Mouse (Mus musculus): ENCODE data around the gene Ldha.
A peak's percentile ranks its signal among the peaks of the same experiment; 100 is the strongest.

The Ldha gene

DNA sequence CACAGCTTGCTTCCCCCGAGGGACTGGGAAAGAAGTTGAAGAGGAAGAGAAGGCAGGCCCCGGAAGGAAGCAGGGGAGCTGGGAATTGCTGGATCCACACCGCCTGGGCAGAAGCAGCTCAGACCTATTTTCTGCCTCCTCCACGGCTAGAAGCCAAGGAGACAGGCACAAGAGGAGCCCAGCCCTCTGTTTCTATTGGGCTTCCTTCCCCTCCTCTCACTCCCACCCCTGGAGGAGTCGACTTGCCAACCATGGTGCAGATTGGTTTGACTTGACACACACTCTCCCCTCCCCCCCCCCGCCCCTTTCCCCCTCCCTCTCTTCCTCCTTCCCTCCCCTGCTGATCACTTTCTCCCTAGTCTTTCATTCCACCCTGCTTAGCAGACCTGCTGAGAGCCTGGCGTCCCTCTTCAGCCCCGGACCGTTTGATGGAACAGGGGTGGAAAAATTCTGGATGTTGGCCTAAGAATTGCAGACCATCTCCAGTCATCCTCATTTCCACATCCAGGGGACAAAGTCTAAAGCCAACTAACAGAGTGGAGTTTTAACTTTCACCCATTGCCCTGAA lies 3.1 kb upstream of the Ldha start:
- peak; percentile 75 for DNase-seq (ENCODE audit: low read depth, low spot score)

DNA sequence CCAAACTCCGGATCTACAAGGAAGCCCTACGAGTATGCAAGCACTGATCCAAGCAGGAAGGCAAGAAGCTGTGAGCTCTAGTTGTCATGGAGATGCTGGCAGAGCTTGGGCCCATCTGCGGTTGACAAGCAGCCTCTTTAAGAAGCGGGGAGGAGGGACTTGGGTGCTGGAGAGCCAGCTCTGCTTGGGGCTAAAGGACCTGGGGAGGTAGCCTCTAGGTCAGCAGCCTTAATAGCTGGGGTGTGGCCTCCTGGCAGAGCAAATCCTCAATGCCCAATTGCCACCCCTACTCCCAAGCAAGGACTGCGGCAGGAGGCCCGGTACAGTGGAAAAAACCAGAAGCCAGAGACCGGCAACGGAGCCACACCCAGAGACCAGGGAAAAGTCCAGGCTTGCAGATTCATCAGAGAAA lies 2.4 kb upstream of the Ldha start:
- peak; percentile 77 for DNase-seq (ENCODE audit: low read depth, low spot score)

GRCm38 (mm10) chr7:46839446-46839845 lies 1.8 kb upstream of the Ldha start:
- DNase-seq (ENCODE audit: low read depth, low spot score): peak; percentile 77

DNA sequence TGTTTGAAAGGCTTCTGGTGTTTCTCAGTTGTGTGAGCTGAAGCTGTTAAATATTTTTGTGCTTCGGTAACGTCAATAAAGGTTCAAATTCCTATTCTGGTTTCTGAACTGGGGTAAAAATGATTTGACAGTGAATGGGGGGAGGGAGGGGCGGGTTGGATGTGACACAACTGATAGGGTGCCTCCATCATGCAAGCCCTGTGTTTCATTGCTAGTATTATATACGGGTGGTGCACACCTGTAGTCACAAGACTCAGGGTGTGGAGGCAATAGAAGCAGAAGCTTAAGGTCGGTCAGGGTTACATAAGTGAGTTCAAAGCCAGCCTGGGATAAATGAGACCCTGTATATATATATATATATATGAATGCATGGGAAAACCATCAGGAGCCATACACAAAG lies 1.4 kb upstream of the Ldha start:
- DNase-seq (ENCODE audit: low read depth, low spot score): no peak

DNA sequence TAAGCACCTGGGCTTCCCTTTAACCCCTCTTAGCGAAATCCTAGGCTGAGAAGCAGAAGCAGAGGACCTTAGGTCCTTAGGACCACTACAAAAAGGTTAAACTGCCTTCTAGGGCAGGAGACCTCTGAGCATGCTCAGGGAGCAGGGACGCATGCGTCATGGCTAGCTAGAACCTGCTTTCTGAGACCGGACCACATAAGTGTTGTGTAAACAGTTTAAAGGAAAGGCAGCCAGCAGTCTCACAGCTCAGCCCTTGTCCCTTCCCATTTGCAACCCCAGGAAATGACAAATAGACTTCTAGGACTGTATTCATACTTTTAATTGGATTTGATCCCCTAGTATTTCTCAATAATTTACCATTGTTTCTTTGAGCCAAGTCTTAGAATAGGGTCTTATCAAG lies 949 bp upstream of the Ldha start:
- DNase-seq (ENCODE audit: low read depth, low spot score): no peak

GRCm38 (mm10) chr7:46842278-46842677 lies 1.0 kb downstream of the Ldha start:
- no peak for DNase-seq (ENCODE audit: low read depth, low spot score)

- DNase-seq (ENCODE audit: low read depth, low spot score): no peak
Measured at GRCm38 (mm10) chr7:46843576-46843975, 2.3 kb downstream of the Ldha start.

DNA sequence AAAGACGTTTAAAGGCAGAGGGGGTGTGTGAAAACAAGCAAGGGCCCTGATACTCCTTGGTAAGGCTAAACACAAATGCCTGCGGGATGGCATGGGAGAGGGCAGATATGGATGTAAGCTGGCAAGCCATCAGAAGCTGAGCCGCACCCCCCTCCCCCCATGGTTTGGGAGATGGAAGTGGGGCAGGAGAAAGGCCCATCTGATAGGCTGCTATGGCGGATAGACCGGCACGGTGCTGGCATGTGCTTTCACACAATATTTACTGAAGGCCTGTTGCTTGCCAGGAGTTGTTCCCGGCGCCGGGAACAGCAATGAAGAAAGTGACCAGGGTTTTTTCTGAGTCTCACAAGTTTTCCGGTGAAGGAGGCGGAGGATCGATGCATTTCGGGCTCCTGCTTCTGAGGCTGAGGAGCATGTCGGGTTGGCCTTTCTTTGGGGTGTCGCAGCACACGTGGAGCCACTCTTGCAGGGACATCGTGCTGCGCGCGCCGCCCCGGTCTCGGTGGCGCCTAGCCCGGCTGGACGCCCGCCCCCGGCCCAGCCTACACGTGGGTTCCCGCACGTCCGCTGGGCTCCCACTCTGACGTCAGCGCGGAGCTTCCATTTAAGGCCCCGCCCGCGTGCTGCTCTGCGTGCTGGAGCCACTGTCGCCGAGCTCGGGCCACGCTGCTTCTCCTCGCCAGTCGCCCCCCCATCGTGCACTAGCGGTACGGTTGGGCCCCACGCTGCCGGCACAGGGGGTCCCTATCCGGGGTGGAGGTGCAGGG lies 4.1 kb downstream of the Ldha start:
- peak; percentile 91 for DNase-seq (ENCODE audit: low read depth, low spot score)

- no peak for DNase-seq (ENCODE audit: low read depth, low spot score)
Measured at GRCm38 (mm10) chr7:46845978-46846485, 4.8 kb downstream of the Ldha start.

DNA sequence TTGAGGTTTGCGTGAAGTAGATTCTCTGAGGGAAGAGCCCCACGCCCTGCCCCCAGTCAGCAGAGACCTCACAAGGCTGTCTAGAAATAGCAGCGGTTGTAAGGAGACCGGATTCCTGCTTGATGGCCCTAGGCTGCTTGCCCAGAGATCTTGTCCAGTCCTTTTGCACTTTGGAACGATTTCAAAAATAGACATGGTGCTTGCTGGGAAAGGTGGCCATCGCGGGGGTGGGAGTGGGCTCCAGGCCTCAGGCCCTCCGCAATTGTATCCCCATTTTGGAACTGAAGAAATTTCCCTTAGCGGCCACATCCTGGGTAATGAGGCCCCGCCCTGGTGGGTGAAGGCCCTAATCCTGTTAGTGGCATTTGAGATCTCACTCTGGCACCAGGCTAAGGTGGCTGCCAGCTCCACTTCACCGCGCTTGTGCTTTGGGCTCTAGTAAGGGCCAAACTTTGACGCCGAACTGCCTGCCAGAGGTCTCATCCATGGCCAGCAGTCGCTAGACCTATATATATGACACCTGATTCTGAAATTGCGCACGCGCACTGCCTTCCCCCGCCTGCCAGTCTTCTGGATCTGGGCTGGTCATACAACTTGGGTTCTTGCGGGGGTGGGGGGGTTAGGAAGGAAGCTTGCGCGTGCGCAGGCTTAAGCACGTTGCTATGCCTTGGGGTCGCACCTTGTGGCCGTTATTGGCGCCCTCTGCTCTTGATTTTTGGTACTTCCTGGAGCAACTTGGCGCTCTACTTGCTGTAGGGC lies 5.4 kb downstream of the Ldha start:
- peak; percentile 64 for DNase-seq (ENCODE audit: low read depth, low spot score)

GRCm38 (mm10) chr7:46849287-46849686 lies 8.0 kb downstream of the Ldha start:
- DNase-seq (ENCODE audit: low read depth, low spot score): no peak

GRCm38 (mm10) chr7:46851026-46851425 lies 9.8 kb downstream of the Ldha start:
- DNase-seq (ENCODE audit: low read depth, low spot score): no peak

DNA sequence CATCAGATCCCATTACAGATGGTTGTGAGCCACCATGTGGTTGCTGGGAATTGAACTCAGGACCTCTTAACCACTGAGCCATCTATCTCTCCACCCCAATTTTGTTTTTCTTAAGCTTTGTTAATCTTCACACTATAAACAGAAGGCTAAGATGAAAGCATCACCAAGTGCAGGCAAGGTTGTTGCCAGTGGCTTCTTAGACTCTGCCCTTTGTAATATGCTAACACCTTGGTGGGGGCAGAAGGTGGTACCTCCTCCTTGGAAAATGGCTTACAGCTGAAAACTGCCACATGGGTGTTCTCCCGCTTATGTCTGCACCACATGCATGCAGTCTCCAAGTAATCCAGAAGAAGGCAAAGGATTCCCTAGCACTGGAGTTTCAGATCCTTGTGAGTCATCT lies 11.4 kb downstream of the Ldha start:
- DNase-seq (ENCODE audit: low read depth, low spot score): no peak

GRCm38 (mm10) chr7:46853365-46853764 lies 12.1 kb downstream of the Ldha start:
- DNase-seq (ENCODE audit: low read depth, low spot score): no peak

GRCm38 (mm10) chr7:46855866-46856560 lies 14.7 kb downstream of the Ldha start:
- no peak for DNase-seq (ENCODE audit: low read depth, low spot score)

DNA sequence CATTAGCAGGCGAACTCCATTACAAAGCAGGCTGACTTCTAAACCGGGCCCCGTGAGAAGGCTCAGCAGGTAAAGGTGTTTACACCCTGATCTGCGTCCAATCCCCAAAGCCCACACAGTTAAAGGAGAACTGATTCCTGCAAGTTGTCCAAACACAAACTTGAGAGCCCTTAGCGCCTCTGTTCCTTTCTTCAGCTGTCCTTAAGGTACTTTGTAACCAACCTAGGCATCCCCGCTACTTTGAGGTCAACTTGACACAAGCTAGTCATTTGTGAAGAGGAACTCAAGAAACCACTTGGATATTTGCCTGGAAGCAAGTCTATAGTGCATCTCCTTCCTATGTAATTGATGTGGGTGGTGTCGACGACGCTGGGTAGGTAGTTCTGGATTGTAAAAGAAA lies 16.2 kb downstream of the Ldha start:
- DNase-seq (ENCODE audit: low read depth, low spot score): no peak

DNA sequence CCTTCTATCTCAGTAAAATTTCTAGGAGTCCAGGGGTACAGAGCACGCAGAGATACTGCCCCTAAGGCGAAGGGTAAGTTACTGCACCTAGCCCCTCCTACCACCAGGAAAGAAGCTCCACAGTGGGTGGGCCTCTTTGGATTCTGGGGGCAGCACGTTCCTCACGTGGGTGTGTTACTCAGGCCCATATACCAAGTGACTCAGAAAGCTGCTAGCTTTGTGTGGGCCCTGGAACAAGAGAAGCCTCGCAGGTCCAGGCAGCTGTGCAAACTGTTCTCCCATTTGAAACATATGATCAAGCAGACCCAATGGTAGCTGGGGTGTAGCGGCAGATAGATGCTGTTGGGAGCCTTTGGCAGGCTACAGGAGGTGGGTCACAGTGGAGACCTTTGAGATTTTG lies 17.8 kb downstream of the Ldha start:
- DNase-seq (ENCODE audit: low read depth, low spot score): no peak

DNA sequence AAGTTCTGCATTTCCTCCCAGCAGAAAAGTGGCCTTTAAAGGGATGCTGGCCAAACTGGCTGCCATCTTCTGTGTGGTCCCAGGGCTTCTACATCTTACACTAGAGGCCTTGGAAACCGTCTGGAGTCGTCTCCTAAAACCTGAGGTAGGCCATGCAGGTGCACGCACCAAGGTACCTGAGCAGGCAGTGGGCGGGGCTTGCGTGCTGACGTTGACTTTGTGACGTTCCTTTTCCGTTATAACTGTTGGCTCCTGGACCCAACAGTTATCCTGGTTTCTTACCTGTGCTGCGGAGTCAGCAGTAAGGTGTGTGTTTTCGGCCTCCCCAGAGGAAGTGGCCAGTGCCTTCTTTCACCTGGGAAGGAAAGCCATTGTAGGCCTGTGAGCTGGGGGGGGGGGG lies 19.7 kb downstream of the Ldha start, which contains the start of gene Ldhc:
Gene Ldhc (plus strand): TSS at position 208 of the 400 bp plus-strand sequence.
- no peak for DNase-seq (ENCODE audit: low read depth, low spot score)

GRCm38 (mm10) chr7:46871988-46872387 lies 30.7 kb downstream of the Ldha start:
- no peak for DNase-seq (ENCODE audit: low read depth, low spot score)

DNA sequence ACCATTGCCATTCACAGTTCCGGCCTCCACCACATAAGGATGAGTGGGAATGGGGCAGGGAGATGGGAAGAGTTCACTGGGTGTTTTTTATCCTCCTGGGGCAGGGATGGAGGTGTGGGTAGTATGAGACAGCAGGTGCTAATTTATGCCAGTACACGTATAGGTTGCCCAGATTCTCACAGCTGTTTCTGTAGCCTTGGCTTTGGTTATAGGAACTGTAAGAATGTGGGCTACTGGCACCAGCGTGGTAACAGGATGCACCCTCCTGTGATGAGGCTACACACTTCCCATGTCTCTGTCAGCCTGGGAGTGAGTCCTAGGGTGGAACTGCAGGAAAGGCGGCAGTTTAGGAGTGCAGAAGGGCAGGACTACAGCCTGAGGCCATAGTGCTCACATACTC lies 35.6 kb downstream of the Ldha start:
- DNase-seq (ENCODE audit: low read depth, low spot score): no peak

- no peak for DNase-seq (ENCODE audit: low read depth, low spot score)
Measured at GRCm38 (mm10) chr7:46877255-46877654, 36.0 kb downstream of the Ldha start.

GRCm38 (mm10) chr7:46879851-46880250 lies 38.6 kb downstream of the Ldha start:
- DNase-seq (ENCODE audit: low read depth, low spot score): no peak
